Mouse (Mus musculus) effector memory CD4-positive, alpha-beta T cell, adult 7 months (primary cell): ENCODE measurements around the gene Olfr792. TPM values are rescaled to one million over a fixed set of nuclear protein-coding genes. Genes with fewer than 3 reads are reported as not detected.

Source experiments
- polyA plus RNA-seq: library from polyadenylated mRNA; unstranded; fragments of 100-300 nt; shearing (Covaris generic); gene quantifications from one replicate; pipeline ENCODE4 v1.2.1, GENCODE M21; 2017

Gene Olfr792
- not detected for polyA plus RNA-seq

GRCm38 (mm10) chr10:129538862-129539261 lies at the start of gene Olfr792:
Gene Olfr792 (plus strand): TSS chr10:129539162.

GRCm38 (mm10) chr10:129498192-129498591 lies 40.8 kb upstream of the Olfr792 start, which contains the start of gene Olfr790:
Gene Olfr790 (plus strand): TSS chr10:129498492.

GRCm38 (mm10) chr10:129521492-129521891 lies 17.5 kb upstream of the Olfr792 start, which contains the start of gene Olfr791:
Gene Olfr791 (plus strand): TSS chr10:129521792.

DNA sequence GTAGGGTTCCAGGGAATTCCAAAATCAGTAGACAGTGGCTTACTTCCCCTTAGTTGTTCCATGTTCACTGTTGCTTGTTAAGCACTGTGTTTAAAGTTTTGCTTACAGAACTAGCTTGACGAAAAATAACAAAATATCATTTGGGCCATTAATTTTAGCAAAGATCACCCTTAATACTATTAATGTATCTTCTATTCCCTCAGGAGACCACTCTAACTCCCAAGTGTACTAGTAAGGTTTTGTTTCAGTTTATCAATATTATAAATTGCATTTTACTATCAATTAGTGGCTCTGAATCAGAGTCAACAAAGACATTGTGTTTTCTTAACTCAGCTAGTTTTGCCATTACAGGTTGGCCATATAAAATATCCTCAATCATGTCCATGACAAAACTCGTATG lies 28.4 kb downstream of the Olfr792 start, which contains the start of gene Olfr794:
Gene Olfr794, plus strand, starts transcription at position 301 of the 400 bp plus-strand sequence.

Other genes with a start within 250 kb of the Olfr792 start
- not detected for gene Olfr780, start 221.0 kb upstream of the Olfr792 start, polyA plus RNA-seq
- not detected for gene Olfr781, start 210.3 kb upstream of the Olfr792 start, polyA plus RNA-seq
- not detected for gene Olfr782, start 190.3 kb upstream of the Olfr792 start, polyA plus RNA-seq
- gene Olfr784, start 155.1 kb upstream of the Olfr792 start, polyA plus RNA-seq = not detected
- not detected for gene Olfr785, start 133.7 kb upstream of the Olfr792 start, polyA plus RNA-seq
- gene Olfr786, start 111.9 kb upstream of the Olfr792 start, polyA plus RNA-seq = not detected
- 0.20 TPM for gene Olfr787, start 77.3 kb upstream of the Olfr792 start, polyA plus RNA-seq
- gene Olfr788, start 68.2 kb upstream of the Olfr792 start, polyA plus RNA-seq = 0.21 TPM
- gene Olfr789, start 54.4 kb upstream of the Olfr792 start, polyA plus RNA-seq = not detected
- gene Olfr790, start 40.7 kb upstream of the Olfr792 start, polyA plus RNA-seq = not detected
- gene Olfr791, start 17.4 kb upstream of the Olfr792 start, polyA plus RNA-seq = not detected
- not detected for gene Olfr794, start 28.5 kb downstream of the Olfr792 start, polyA plus RNA-seq
- gene Olfr796, start 73.4 kb downstream of the Olfr792 start, polyA plus RNA-seq = not detected
- gene Olfr798, start 88.8 kb downstream of the Olfr792 start, polyA plus RNA-seq = 0.38 TPM
- not detected for gene Olfr799, start 98.3 kb downstream of the Olfr792 start, polyA plus RNA-seq
- gene Olfr800, start 118.5 kb downstream of the Olfr792 start, polyA plus RNA-seq = not detected
- not detected for gene Olfr801, start 134.7 kb downstream of the Olfr792 start, polyA plus RNA-seq
- not detected for gene Olfr802, start 149.0 kb downstream of the Olfr792 start, polyA plus RNA-seq
- not detected for gene Olfr803, start 155.1 kb downstream of the Olfr792 start, polyA plus RNA-seq
- gene Olfr804, start 164.0 kb downstream of the Olfr792 start, polyA plus RNA-seq = not detected
- gene Olfr805, start 190.2 kb downstream of the Olfr792 start, polyA plus RNA-seq = not detected
- gene Olfr806, start 202.8 kb downstream of the Olfr792 start, polyA plus RNA-seq = not detected
- gene Olfr807, start 218.6 kb downstream of the Olfr792 start, polyA plus RNA-seq = 0.21 TPM
- not detected for gene Olfr808, start 226.3 kb downstream of the Olfr792 start, polyA plus RNA-seq
- not detected for gene Olfr809, start 235.5 kb downstream of the Olfr792 start, polyA plus RNA-seq